Mouse (Mus musculus) splenic B cell, adult 2 months (primary cell): ENCODE measurements at regions not wholly inside any gene's neighbourhood (a gene's known extent, or its start where the extent isn't known, plus 50 kb on each side); places are given as distances from the start of the nearest gene placed in this dataset.

Experiments used
- DNase-seq: peaks from one replicate; pipeline ENCODE4 v3.0.0-alpha.2; 2011; ENCODE audit warnings: low read depth, low spot score
- H3K27me3 ChIP-seq: 2 replicates; pipeline ENCODE4 v1.6.1; 2012; ENCODE audit warnings: mild to moderate bottlenecking, low read length, moderate library complexity, mixed read lengths; ENCODE audit not compliant: control insufficient read depth, poor library complexity, insufficient read depth, severe bottlenecking
- H3K36me3 ChIP-seq: 2 replicates; pipeline ENCODE4 v1.6.1; 2012; ENCODE audit warnings: mild to moderate bottlenecking, low read length, moderate library complexity, mixed read lengths; ENCODE audit not compliant: control insufficient read depth, poor library complexity, insufficient read depth, severe bottlenecking

GRCm38 (mm10) chr2:11853210-11853973 lies 75.7 kb downstream of the Ankrd16 start:
- Histone ChIP-seq H3K27me3 (no peaks in the 10 kb centered on the region), H3K36me3 (no peaks in the 10 kb centered on the region)
- DNase-seq, result no peak

GRCm38 (mm10) chr2:11869983-11870382 lies 92.3 kb downstream of the Ankrd16 start:
- no peaks in the 10 kb centered on the region for H3K36me3 ChIP-seq
- H3K27me3 ChIP-seq, result no peaks in the 10 kb centered on the region
- peak; percentile 35 for DNase-seq

- no peaks in the 10 kb centered on the region for H3K36me3 ChIP-seq
- no peaks in the 10 kb centered on the region for H3K27me3 ChIP-seq
- DNase-seq, result no peak
These were observed 102.3 kb downstream of the Ankrd16 start for GRCm38 (mm10) chr2:11880005-11880404.

GRCm38 (mm10) chr2:11894792-11895568 lies 117.3 kb downstream of the Ankrd16 start:
- DNase-seq, result peak; percentile 59
- H3K27me3 ChIP-seq, result no peaks in the 10 kb centered on the region
- H3K36me3 ChIP-seq, result no peaks in the 10 kb centered on the region

- H3K27me3 ChIP-seq, result no peaks in the 10 kb centered on the region
- no peak for DNase-seq
- no peaks in the 10 kb centered on the region for H3K36me3 ChIP-seq
These were observed 122.3 kb downstream of the Ankrd16 start for GRCm38 (mm10) chr2:11899698-11900660.

GRCm38 (mm10) chr2:11914782-11915181 lies 137.1 kb downstream of the Ankrd16 start:
- Histone ChIP-seq H3K36me3 (no peaks in the 10 kb centered on the region), H3K27me3 (no peaks in the 10 kb centered on the region)
- no peak for DNase-seq

GRCm38 (mm10) chr2:11917373-11917772 lies 139.7 kb downstream of the Ankrd16 start:
- DNase-seq, result no peak
- no peaks in the 10 kb centered on the region for H3K27me3 ChIP-seq
- no peaks in the 10 kb centered on the region for H3K36me3 ChIP-seq

GRCm38 (mm10) chr2:11918070-11918469 lies 140.4 kb downstream of the Ankrd16 start:
- Histone ChIP-seq H3K36me3 (no peaks in the 10 kb centered on the region), H3K27me3 (no peaks in the 10 kb centered on the region)
- no peak for DNase-seq

GRCm38 (mm10) chr2:11960777-11961176 lies 183.1 kb downstream of the Ankrd16 start:
- no peak for DNase-seq
- no peaks in the 10 kb centered on the region for H3K27me3 ChIP-seq
- no peaks in the 10 kb centered on the region for H3K36me3 ChIP-seq

GRCm38 (mm10) chr2:11965374-11965773 lies 187.7 kb downstream of the Ankrd16 start:
- H3K36me3 ChIP-seq, result no peaks in the 10 kb centered on the region
- DNase-seq, result no peak
- H3K27me3 ChIP-seq, result no peaks in the 10 kb centered on the region

GRCm38 (mm10) chr2:11967001-11967400 lies 189.3 kb downstream of the Ankrd16 start:
- no peak for DNase-seq
- Histone ChIP-seq H3K36me3 (no peaks in the 10 kb centered on the region), H3K27me3 (no peaks in the 10 kb centered on the region)

GRCm38 (mm10) chr2:11971972-11972371 lies 194.3 kb downstream of the Ankrd16 start:
- H3K36me3 ChIP-seq, result no peaks in the 10 kb centered on the region
- H3K27me3 ChIP-seq, result no peaks in the 10 kb centered on the region
- no peak for DNase-seq

GRCm38 (mm10) chr2:12001938-12002899 lies 224.5 kb downstream of the Ankrd16 start:
- Histone ChIP-seq H3K36me3 (no peaks in the 10 kb centered on the region), H3K27me3 (no peaks in the 10 kb centered on the region)
- peak; percentile 64 for DNase-seq

GRCm38 (mm10) chr2:12004330-12004729 lies 226.7 kb downstream of the Ankrd16 start:
- DNase-seq, result no peak
- H3K36me3 ChIP-seq, result no peaks in the 10 kb centered on the region
- no peaks in the 10 kb centered on the region for H3K27me3 ChIP-seq
